Mouse (Mus musculus): Measurements from ENCODE around the gene Klhdc7a. TPM values are rescaled to one million over a fixed set of nuclear protein-coding genes. Genes with fewer than 3 reads are reported as not detected.

Gene Klhdc7a
- polyA plus RNA-seq, 1 experiment from 2014 or later = 0.74 TPM

DNA sequence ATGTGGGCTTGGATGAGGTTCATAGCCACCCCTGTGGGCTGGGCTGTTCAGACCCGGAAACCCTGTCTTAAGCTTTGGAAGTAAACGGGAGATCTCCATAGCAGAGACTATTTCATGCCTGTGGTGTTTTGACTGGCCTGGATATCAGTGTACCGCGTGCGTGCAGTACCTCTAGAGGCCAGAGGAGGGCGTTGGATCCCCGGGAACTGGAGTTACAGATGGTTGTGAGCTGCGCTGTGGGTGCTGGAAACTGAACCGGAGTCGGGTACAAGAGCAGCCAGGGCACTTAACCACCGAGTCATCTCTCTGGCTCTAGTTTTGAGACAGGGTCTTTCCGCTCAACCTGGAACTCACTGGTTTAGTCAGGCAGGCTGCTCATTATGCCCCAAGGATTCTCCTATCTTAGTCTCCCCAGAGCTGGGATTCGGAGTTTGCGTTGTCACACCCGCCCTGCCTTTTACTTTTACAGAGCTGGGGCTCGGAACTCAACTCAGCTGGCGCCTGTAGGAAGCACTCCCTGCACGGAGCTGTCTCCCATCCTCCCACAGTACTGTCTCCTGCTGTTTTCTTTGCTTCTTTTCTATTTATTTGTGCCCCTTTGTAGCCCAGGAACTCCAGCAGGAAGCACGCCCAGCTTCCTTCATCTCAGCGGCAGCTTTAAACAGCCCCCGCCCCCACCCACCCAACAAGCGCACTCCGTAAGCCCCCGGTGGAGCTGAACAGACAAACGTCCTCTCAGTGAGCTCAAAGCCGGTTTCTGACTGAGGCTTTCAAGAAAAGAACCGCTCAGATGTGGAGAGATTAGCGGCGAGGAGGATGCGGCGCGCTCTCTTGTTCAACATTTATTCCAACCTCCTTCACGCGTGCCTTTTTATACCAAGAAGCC, 42.3 kb downstream of the Klhdc7a start:
- H3K36me3 ChIP-seq (replicated peaks) = no peaks in the 10 kb centered on the region
- WGBS = 12% methylated on average over 34 of the region's 34 CpGs
- peak overlapping the region; percentile 53 for H3K4me2 ChIP-seq
- ATAC-seq (replicated peaks) = peak; percentile 78
- no peaks in the 10 kb centered on the region for H3K9me3 ChIP-seq
- H3K27ac ChIP-seq = peak overlapping the region; percentile 69
- no peaks in the 10 kb centered on the region for H3K27me3 ChIP-seq (replicated peaks)
- no peak overlapping the region; the same call in 1 of the 2 replicates for H3K9ac ChIP-seq
- H3K4me3 ChIP-seq = peak overlapping the region; percentile 19
- peaks cover 25% of the 10 kb centered on the region for H3K4me1 ChIP-seq

DNA sequence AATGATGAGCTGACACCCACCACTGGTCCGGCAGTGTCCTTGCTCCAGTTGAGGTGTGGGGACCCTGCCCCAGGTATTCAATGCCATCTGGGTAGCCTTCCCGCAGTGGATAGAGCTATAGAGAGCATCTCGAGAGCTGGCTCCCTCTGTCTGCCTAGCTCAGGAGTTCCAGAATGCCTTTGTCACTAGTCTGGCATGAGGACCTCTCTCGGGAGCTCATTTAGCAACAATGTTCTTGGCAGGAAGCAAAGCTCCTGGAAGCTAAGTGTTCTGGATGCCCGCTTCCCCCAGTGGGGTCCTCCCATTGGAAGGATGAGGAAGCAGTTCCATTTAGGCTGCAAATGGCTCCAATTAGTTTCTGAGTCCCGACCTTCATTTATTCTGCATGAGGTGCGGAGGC, 51.1 kb downstream of the Klhdc7a start:
- Histone ChIP-seq H3K27ac (no peak overlapping the region), H3K4me1 (peaks cover 9% of the 10 kb centered on the region), H3K4me2 (no peak overlapping the region), H3K4me3 (no peak overlapping the region), H3K36me3 (replicated peaks) (no peaks in the 10 kb centered on the region), H3K27me3 (replicated peaks) (no peaks in the 10 kb centered on the region), H3K9ac (no peak overlapping the region), H3K9me3 (no peaks in the 10 kb centered on the region)
- no peak for ATAC-seq (replicated peaks)
- 64% methylated on average over 7 of the region's 7 CpGs for whole genome bisulfite sequencing

MicroRNAs encoded within 50 kb of the gene (microRNA counts, 519-probe panel; counts per million panel counts)
- 2,321 counts per million, percentile 36 among the panel's probes with 10 or more counts for microRNA mmu-miR-2139

Small RNA genes within 50 kb of the gene (microRNA-seq; reads per million reads assigned to microRNA genes)
- not detected for gene Mir2139

Other genes starting within 250 kb of the Klhdc7a start
- gene Pax7, start 134.5 kb downstream of the Klhdc7a start, polyA plus RNA-seq (2015; fragmentation: Nextera tagmentation; extraction: Ambion mirVana) = 3.5 and 3.8 TPM in 2 replicates

All from midbrain, embryonic 15.5 days (tissue).